9 mouse cellular contexts compared by ENCODE assay signal in the genomic region with DNA sequence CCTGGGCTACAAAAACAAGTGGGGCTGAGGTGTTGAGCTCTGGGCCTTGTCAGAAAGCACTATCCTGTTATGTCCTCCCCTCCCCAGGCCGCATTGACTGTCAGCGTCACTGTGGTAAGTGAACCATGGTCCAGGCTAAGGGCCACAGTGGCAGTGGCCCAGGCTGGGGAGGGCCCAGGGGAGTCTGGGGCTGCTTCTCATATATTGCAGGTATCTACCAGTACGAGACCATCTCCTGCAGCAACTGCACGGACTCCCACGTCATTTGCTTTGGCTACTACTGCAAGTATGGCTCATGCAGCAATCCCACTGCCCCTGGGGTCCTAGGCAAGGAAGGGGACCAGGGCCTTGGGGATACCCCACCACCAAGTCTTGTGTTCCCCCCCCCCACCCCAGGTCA. TPM values are rescaled to one million over a fixed set of nuclear protein-coding genes. Genes with fewer than 3 reads are reported as not detected.
A peak's percentile ranks its signal among the peaks of the same experiment; 100 is the strongest.
DNase-seq lines count a peak whose midpoint lies in the region; ATAC-seq and TF ChIP-seq lines count a peak whose summit lies in the region.
"Had no signal": no experiment of that assay in that cellular context is flagged by ENCODE, and none has a peak within 500 bp of the region (broad histone marks: within the 10 kb centered on the region; RNA-seq: fewer than 3 reads in every experiment).

No protein-coding gene starts in this region.

- DNase-seq in heart, adult 11 months, result peak; percentile 96
- no peak for DNase-seq in heart, postnatal 10 days
- DNase-seq in testis, postnatal 10 days (ENCODE audit: low spot score), result no peak
- no peak for DNase-seq in adrenal gland, adult 2 months
- no peak for DNase-seq in yolk sac, embryonic 10.5 days (ENCODE audit: low spot score)
- no peak for DNase-seq in c-Kit-positive CD71-positive TER-119-positive erythroid progenitor cells, embryonic 14.5 days (ENCODE audit: low spot score)
- DNase-seq: kidney, postnatal 10 days had no signal

- H3K4me2 ChIP-seq in liver, embryonic 12.5 days, result peak overlapping the region; percentile 96

- H3K36me3 ChIP-seq in testis, adult 2 months (ENCODE audit: control insufficient read depth, insufficient read depth, low read length), result peaks cover 5% of the 10 kb centered on the region
- peaks cover 50% of the 10 kb centered on the region for H3K36me3 ChIP-seq in liver, embryonic 12.5 days

- ATAC-seq in liver, embryonic 12.5 days, result no peak

- no peaks in the 10 kb centered on the region for H3K27me3 ChIP-seq in testis, adult 2 months (ENCODE audit: control insufficient read depth, insufficient read depth, low read length)
- H3K27me3 ChIP-seq in liver, embryonic 12.5 days (replicated peaks), result no peaks in the 10 kb centered on the region

- TF ChIP-seq POLR2A in testis, adult 2 months (IDR thresholded peaks at IDR 0.05; ENCODE audit: control insufficient read depth, low read depth, low read length), result no peak

- H3K27ac ChIP-seq in testis, adult 2 months (ENCODE audit: control insufficient read depth, insufficient read depth, low read depth, low read length), result no peak overlapping the region; the same call in 1 of the 2 replicates
- peak overlapping the region; percentile 97 for H3K27ac ChIP-seq in liver, embryonic 12.5 days

- intact Hi-C loops in heart, postnatal 10 days (cut with DNase I), result loop anchor here (10.0 kb wide), 1 partner anchor 269 kb away; the partner anchor contains the start of gene Tcf3

- no peaks in the 10 kb centered on the region for H3K9me3 ChIP-seq in liver, embryonic 12.5 days (replicated peaks)

- H3K4me3 ChIP-seq in testis, adult 2 months (ENCODE audit: control insufficient read depth, low read depth, low read length), result peak overlapping the region; percentile 95
- H3K4me3 ChIP-seq in liver, embryonic 12.5 days, result peak overlapping the region; percentile 65

- WGBS in liver, embryonic 12.5 days (ENCODE audit: insufficient replicate concordance), result 80% methylated on average over 5 of the region's 5 CpGs

- peaks cover 12% of the 10 kb centered on the region for H3K4me1 ChIP-seq in testis, adult 2 months (ENCODE audit: control insufficient read depth, insufficient read depth, low read length)
- H3K4me1 ChIP-seq in liver, embryonic 12.5 days, result peaks cover 60% of the 10 kb centered on the region

- H3K9ac ChIP-seq in liver, embryonic 12.5 days, result peak overlapping the region; percentile 77

- no peak for TF ChIP-seq CTCF in testis, adult 2 months (IDR thresholded peaks at IDR 0.05; ENCODE audit: control insufficient read depth, insufficient read depth, insufficient replicate concordance, low read depth, low read length)

RNA-seq across cellular contexts. Expression of gene Izumo4, which starts 1.7 kb away (rescaled TPM):
- 1 to 10 TPM; 2.9 to 4.1 TPM for total RNA-seq in heart, postnatal 10 days (2021)
- polyA plus RNA-seq in testis, adult 2 months (2012; rRNA removed), result 339 and 385 TPM in 2 replicates
- polyA plus RNA-seq in liver, embryonic 12.5 days (2016; fragmentation: Nextera tagmentation; extraction: Ambion mirVana), result 10.1 and 10.6 TPM in 2 replicates
- total RNA-seq in adrenal gland, adult 2 months (2021), result 10 to 100 TPM; 13.2 to 21.2 TPM
- polyA plus RNA-seq in adrenal gland, adult 2 months (2012; rRNA removed), result 73.3 and 74.3 TPM in 2 replicates

RNA-seq across cellular contexts. Expression of gene Mob3a, which starts 1.9 kb away (rescaled TPM):
- total RNA-seq in heart, postnatal 10 days (2021), result 10 to 100 TPM; 10.1 to 11.3 TPM
- polyA plus RNA-seq in testis, adult 2 months (2012; rRNA removed), result 11.1 and 12.5 TPM in 2 replicates
- 43.9 and 45.3 TPM in 2 replicates for polyA plus RNA-seq in liver, embryonic 12.5 days (2016; fragmentation: Nextera tagmentation; extraction: Ambion mirVana)
- 10 to 100 TPM; 18.0 to 19.4 TPM for total RNA-seq in adrenal gland, adult 2 months (2021)
- 22.5 and 27.1 TPM in 2 replicates for polyA plus RNA-seq in adrenal gland, adult 2 months (2012; rRNA removed)

RNA-seq across cellular contexts. Expression of gene Mknk2, which starts 25.7 kb away (rescaled TPM):
- total RNA-seq in heart, postnatal 10 days (2021), result 100 to 1,000 TPM; 143 to 159 TPM
- polyA plus RNA-seq in testis, adult 2 months (2012; rRNA removed), result 53.5 and 60.4 TPM in 2 replicates
- 124 and 125 TPM in 2 replicates for polyA plus RNA-seq in liver, embryonic 12.5 days (2016; fragmentation: Nextera tagmentation; extraction: Ambion mirVana)
- 100 to 1,000 TPM; 185 to 189 TPM for total RNA-seq in adrenal gland, adult 2 months (2021)
- 427 and 546 TPM in 2 replicates for polyA plus RNA-seq in adrenal gland, adult 2 months (2012; rRNA removed)

RNA-seq across cellular contexts. Expression of gene Ap3d1, which starts 38.4 kb away (rescaled TPM):
- 10 to 100 TPM; 47.6 to 52.5 TPM for total RNA-seq in heart, postnatal 10 days (2021)
- polyA plus RNA-seq in testis, adult 2 months (2012; rRNA removed), result 178 and 195 TPM in 2 replicates
- polyA plus RNA-seq in liver, embryonic 12.5 days (2016; fragmentation: Nextera tagmentation; extraction: Ambion mirVana), result 36.5 and 38.2 TPM in 2 replicates
- total RNA-seq in adrenal gland, adult 2 months (2021), result 100 to 1,000 TPM in 1 of 2 experiments, 10 to 100 TPM in 1; 85.6 to 104 TPM
- polyA plus RNA-seq in adrenal gland, adult 2 months (2012; rRNA removed), result 98.1 and 131 TPM in 2 replicates

RNA-seq across cellular contexts. Expression of gene Btbd2, which starts 46.8 kb away (rescaled TPM):
- 10 to 100 TPM; 42.2 to 46.4 TPM for total RNA-seq in heart, postnatal 10 days (2021)
- polyA plus RNA-seq in testis, adult 2 months (2012; rRNA removed), result 18.9 and 20.5 TPM in 2 replicates
- 26.0 and 27.3 TPM in 2 replicates for polyA plus RNA-seq in liver, embryonic 12.5 days (2016; fragmentation: Nextera tagmentation; extraction: Ambion mirVana)
- 10 to 100 TPM; 54.1 to 73.9 TPM for total RNA-seq in adrenal gland, adult 2 months (2021)
- 165 and 166 TPM in 2 replicates for polyA plus RNA-seq in adrenal gland, adult 2 months (2012; rRNA removed)
